Mouse (Mus musculus) kidney, embryonic 16.5 days (tissue): ENCODE results near the gene Fbxw7. TPM values are rescaled to one million over a fixed set of nuclear protein-coding genes. Genes with fewer than 3 reads are reported as not detected.
A peak's percentile ranks its signal among the peaks of the same experiment; 100 is the strongest.

ENCODE experiments used
- ATAC-seq: fragments of 200-750 bp; cut with Nextera tagmentation; 2 replicates; pipeline ENCODE4 v1.8.0; 2017; ENCODE audit warnings: moderate TSS enrichment; ENCODE audit not compliant: low FRiP score, low TSS enrichment
- H3K27ac ChIP-seq: fragments of 300-500 bp; sonication (generic); 2 replicates; pipeline ENCODE4 v1.5.1; 2014; ENCODE audit warnings: low read length
- H3K27me3 ChIP-seq: fragments of 300-500 bp; sonication (generic); 2 replicates; pipeline ENCODE4 v1.6.1; 2014; ENCODE audit warnings: low read length, control low read depth, mixed read lengths; ENCODE audit not compliant: insufficient read depth
- H3K36me3 ChIP-seq: fragments of 300-500 bp; sonication (generic); 2 replicates; pipeline ENCODE4 v1.6.1; 2014; ENCODE audit warnings: low read length, control low read depth, mixed read lengths; ENCODE audit not compliant: insufficient read depth
- H3K4me1 ChIP-seq: fragments of 300-500 bp; sonication (generic); 2 replicates; pipeline ENCODE4 v1.6.1; 2014; ENCODE audit warnings: low read length, control low read depth, mixed read lengths; ENCODE audit not compliant: insufficient read depth
- H3K4me2 ChIP-seq: fragments of 300-500 bp; sonication (generic); replicated peaks from 2 replicates; pipeline ENCODE4 v1.6.1; 2014; ENCODE audit warnings: low read depth, low read length
- H3K4me3 ChIP-seq: fragments of 300-500 bp; sonication (generic); 2 replicates; pipeline ENCODE4 v1.5.1; 2014; ENCODE audit warnings: mild to moderate bottlenecking, low read length
- H3K9ac ChIP-seq: fragments of 300-500 bp; sonication (generic); replicated peaks from 2 replicates; pipeline ENCODE4 v1.6.1; 2014; ENCODE audit warnings: low read length
- H3K9me3 ChIP-seq: fragments of 300-500 bp; sonication (generic); 2 replicates; pipeline ENCODE4 v1.6.1; 2016; ENCODE audit warnings: low read length, control low read depth
- WGBS: fragments of 180-500 bp; shearing (Covaris S2); extraction: QIAGEN DNeasy Blood & Tissue Kit; methylation state at CpG from one replicate; pipeline ENCODE4 v1.1.7; 2014; 5-methylcytosine and 5-hydroxymethylcytosine counted together
- polyA plus RNA-seq: library from polyadenylated mRNA; unstranded; fragments of >200 nt; fragmentation: Nextera tagmentation; extraction: Ambion mirVana; gene quantifications from 2 replicates; pipeline ENCODE4 v1.2.1, GENCODE M21; 2015

The Fbxw7 gene
- polyA plus RNA-seq = 8.7 and 8.8 TPM in 2 replicates

DNA sequence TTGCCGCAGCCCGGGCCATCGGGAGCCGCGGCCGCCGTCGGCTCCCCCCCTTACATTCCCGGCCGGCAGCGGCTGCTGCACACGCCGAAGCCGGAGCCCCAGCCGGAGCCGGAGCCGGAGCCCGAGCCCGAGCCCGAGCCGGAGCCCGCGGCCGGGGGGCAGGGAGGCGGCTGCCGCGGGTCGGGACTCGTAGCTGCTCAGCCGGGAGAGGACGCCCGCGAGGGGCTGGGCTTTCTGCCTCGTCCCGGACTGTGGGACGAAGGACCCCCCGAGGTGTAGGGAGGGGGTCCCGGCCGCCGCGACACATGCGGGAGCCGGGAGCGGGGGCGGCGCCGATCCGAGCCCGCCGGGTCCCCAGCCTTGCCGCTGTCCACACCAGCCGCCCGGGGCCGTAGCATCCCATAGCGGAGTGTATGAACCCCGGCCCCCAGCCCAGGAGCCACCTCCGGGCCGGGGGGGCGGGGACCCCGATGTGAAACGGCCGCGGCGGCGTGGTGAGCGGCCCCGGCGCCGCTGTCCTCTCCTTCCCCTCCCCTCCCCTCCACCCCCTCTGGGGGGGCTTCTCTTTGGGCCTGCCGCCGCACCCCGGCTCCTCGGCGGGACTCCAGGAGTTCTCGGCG is at the start of gene Fbxw7:
Gene Fbxw7 (plus strand): TSS at position 507 of the 620 bp plus-strand sequence.
- 1% methylated on average over 57 of the region's 76 CpGs for WGBS
- no peaks in the 10 kb centered on the region for H3K27me3 ChIP-seq
- no peaks in the 10 kb centered on the region for H3K36me3 ChIP-seq
- H3K4me3 ChIP-seq = peak within 1 kb of the TSS; percentile 98
- H3K27ac ChIP-seq = peak within 1 kb of the TSS; percentile 93
- no peaks in the 10 kb centered on the region for H3K9me3 ChIP-seq
- H3K9ac ChIP-seq = peak within 1 kb of the TSS; percentile 83
- H3K4me2 ChIP-seq = peak within 1 kb of the TSS; percentile 86
- peaks cover 14% of the 10 kb centered on the region for H3K4me1 ChIP-seq
- ATAC-seq = peak; percentile 69

DNA sequence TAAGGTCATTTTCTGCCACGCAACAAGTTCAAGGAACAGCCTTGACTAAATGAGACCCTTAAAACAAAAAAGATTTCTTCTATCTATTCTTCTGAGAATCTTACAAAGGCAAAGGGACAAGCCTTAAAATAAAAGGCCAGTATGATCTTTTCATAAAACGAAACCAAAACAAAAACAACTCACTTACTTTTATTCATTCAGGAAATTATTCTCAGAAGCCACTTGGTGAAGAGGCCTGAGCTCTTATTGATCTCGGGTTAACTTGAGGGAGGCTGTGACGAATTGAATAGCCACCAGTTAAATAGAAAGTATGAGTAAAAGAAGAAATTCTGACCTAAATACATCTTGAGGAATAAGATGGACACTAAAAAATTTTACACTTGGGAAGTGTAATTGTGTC is 46.1 kb upstream of the Fbxw7 start:
- H3K9me3 ChIP-seq = peaks cover 6% of the 10 kb centered on the region; the same call in 1 of the 2 replicates
- H3K4me2 ChIP-seq = no peak overlapping the region
- H3K4me1 ChIP-seq = no peaks in the 10 kb centered on the region
- no peaks in the 10 kb centered on the region for H3K36me3 ChIP-seq
- ATAC-seq = no peak
- no peaks in the 10 kb centered on the region for H3K27me3 ChIP-seq
- no peak overlapping the region for H3K9ac ChIP-seq
- WGBS = 89% methylated on average over 4 of the region's 4 CpGs
- no peak overlapping the region for H3K4me3 ChIP-seq
- no peak overlapping the region for H3K27ac ChIP-seq

DNA sequence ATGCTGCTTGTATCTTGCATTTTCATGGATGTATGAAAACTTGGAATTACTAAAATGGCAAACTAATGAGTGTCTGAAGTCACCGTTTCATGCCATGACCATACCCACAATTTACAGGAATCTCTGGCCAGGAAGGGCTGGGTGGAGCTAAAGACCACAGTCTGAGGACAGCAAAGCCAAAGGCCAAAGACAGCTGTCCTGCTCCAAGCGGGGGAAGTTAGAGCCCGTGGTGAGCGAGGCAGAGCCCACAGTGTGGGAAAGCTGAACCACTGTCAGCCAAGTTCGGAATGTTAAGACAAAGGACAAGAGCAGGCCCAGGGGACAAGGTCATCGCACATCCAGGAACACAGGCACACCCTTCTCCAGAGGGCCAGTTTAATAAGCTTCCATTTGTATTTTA is 45.7 kb upstream of the Fbxw7 start:
- H3K4me2 ChIP-seq = no peak overlapping the region
- WGBS = 66% methylated on average over 6 of the region's 6 CpGs
- H3K27me3 ChIP-seq = no peaks in the 10 kb centered on the region
- H3K36me3 ChIP-seq = no peaks in the 10 kb centered on the region
- ATAC-seq = no peak
- no peaks in the 10 kb centered on the region for H3K4me1 ChIP-seq
- H3K9me3 ChIP-seq = peaks cover 6% of the 10 kb centered on the region; the same call in 1 of the 2 replicates
- no peak overlapping the region for H3K9ac ChIP-seq
- no peak overlapping the region for H3K4me3 ChIP-seq
- no peak overlapping the region for H3K27ac ChIP-seq

GRCm38 (mm10) chr3:84770518-84770917 is 44.5 kb upstream of the Fbxw7 start:
- Histone ChIP-seq H3K4me1 (no peaks in the 10 kb centered on the region), H3K4me3 (no peak overlapping the region), H3K4me2 (no peak overlapping the region), H3K36me3 (no peaks in the 10 kb centered on the region), H3K9ac (no peak overlapping the region), H3K27me3 (no peaks in the 10 kb centered on the region), H3K9me3 (peaks cover 6% of the 10 kb centered on the region; the same call in 1 of the 2 replicates), H3K27ac (no peak overlapping the region)
- ATAC-seq = no peak
- WGBS = 92% methylated on average over 6 of the region's 6 CpGs

DNA sequence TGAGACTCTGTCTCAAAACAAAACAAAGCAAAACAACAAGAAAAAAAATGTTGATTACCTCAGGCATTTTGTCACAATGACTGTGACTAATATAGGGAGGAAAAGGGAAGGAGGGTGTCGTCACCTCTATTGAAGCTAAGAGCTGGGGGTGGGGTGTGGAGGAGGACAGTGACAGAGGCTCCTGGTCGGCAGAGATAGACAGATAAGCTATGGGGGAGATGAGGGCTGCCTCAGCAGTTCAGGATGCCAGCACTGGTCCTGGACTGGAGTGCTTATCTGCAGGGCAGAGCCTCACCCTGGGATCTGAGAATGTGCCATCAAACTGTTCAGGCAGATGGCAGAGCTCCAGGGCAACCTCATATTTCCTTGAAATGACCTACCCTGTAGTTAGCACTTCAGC is 43.1 kb upstream of the Fbxw7 start:
- no peak overlapping the region for H3K4me3 ChIP-seq
- no peaks in the 10 kb centered on the region for H3K36me3 ChIP-seq
- H3K4me2 ChIP-seq = no peak overlapping the region
- no peak overlapping the region for H3K9ac ChIP-seq
- WGBS = 41% methylated on average over 2 of the region's 2 CpGs
- no peaks in the 10 kb centered on the region for H3K4me1 ChIP-seq
- H3K27ac ChIP-seq = no peak overlapping the region
- ATAC-seq = no peak
- H3K9me3 ChIP-seq = peaks cover 6% of the 10 kb centered on the region; the same call in 1 of the 2 replicates
- no peaks in the 10 kb centered on the region for H3K27me3 ChIP-seq

- H3K9ac ChIP-seq = no peak overlapping the region
- no peaks in the 10 kb centered on the region for H3K9me3 ChIP-seq
- no peaks in the 10 kb centered on the region for H3K27me3 ChIP-seq
- H3K27ac ChIP-seq = no peak overlapping the region
- H3K4me1 ChIP-seq = no peaks in the 10 kb centered on the region
- H3K4me2 ChIP-seq = no peak overlapping the region
- no peak for ATAC-seq
- no peak overlapping the region for H3K4me3 ChIP-seq
- H3K36me3 ChIP-seq = no peaks in the 10 kb centered on the region
- 27% methylated on average over 8 of the region's 8 CpGs for WGBS
Measured at GRCm38 (mm10) chr3:84774246-84775066, 40.6 kb upstream of the Fbxw7 start.

- no peaks in the 10 kb centered on the region for H3K9me3 ChIP-seq
- 69% methylated on average over 6 of the region's 6 CpGs for WGBS
- ATAC-seq = no peak
Measured at GRCm38 (mm10) chr3:84775067-84775423, 40.0 kb upstream of the Fbxw7 start.

DNA sequence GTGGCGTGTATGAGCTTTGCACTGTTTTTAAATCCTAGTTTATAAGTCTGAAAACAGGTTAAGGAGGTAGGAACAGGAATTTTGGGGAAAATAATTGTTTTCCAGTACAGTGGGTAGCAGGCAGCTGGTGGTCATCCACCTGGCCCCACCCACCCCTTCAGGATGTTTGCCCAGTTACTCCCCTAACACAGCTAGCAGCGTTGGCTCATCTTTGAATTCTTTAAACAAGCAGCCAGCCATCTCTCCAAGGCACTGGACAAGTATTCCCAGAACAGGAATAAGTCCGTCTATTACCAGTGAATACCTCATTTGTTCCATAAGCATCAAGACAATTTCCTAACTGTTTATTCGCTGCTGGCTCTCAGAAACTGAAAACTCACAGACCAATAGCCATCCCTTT is 39.5 kb upstream of the Fbxw7 start:
- H3K27ac ChIP-seq = no peak overlapping the region

More at GRCm38 (mm10) chr3:84775067-84775423, 40.0 kb upstream of the Fbxw7 start:
- Histone ChIP-seq H3K36me3 (no peaks in the 10 kb centered on the region), H3K9ac (no peak overlapping the region), H3K27ac (no peak overlapping the region), H3K4me1 (no peaks in the 10 kb centered on the region), H3K27me3 (no peaks in the 10 kb centered on the region), H3K4me3 (no peak overlapping the region), H3K4me2 (no peak overlapping the region)

GRCm38 (mm10) chr3:84776084-84776483 is 39.0 kb upstream of the Fbxw7 start:
- no peaks in the 10 kb centered on the region for H3K27me3 ChIP-seq
- H3K36me3 ChIP-seq = no peaks in the 10 kb centered on the region
- H3K9me3 ChIP-seq = no peaks in the 10 kb centered on the region
- H3K9ac ChIP-seq = no peak overlapping the region
- no peak overlapping the region for H3K4me2 ChIP-seq
- ATAC-seq = no peak
- no peak overlapping the region for H3K4me3 ChIP-seq
- H3K27ac ChIP-seq = no peak overlapping the region
- 79% methylated on average over 1 of the region's 1 CpGs for WGBS
- H3K4me1 ChIP-seq = no peaks in the 10 kb centered on the region

More for the DNA sequence above, 39.5 kb upstream of the Fbxw7 start:
- Histone ChIP-seq H3K9ac (no peak overlapping the region), H3K4me1 (no peaks in the 10 kb centered on the region), H3K4me2 (no peak overlapping the region), H3K36me3 (no peaks in the 10 kb centered on the region), H3K4me3 (no peak overlapping the region), H3K9me3 (no peaks in the 10 kb centered on the region), H3K27me3 (no peaks in the 10 kb centered on the region)
- ATAC-seq = no peak
- 64% methylated on average over 4 of the region's 4 CpGs for WGBS

DNA sequence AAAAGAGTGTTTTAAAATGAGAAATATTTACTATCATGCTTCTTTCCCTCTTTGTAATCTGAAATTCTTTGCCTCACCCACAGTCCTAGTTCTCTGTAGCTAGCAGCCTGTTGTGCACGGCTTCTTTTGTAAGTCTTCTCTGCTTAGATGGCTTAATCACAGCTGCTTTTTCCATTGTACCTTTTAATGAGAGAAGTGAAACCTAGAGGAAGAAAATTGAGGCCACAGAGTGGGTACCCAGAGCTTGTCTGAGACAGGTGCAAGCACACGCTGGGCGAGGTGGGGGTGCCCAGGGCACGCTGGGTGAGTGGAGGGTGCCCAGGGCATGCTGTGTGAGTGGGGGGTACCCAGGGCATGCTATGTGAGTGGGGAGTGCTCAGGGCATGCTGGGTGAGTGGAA is 27.2 kb upstream of the Fbxw7 start:
- 89% methylated on average over 4 of the region's 4 CpGs for WGBS
- Histone ChIP-seq H3K9ac (no peak overlapping the region), H3K4me1 (no peaks in the 10 kb centered on the region), H3K4me3 (no peak overlapping the region), H3K27me3 (no peaks in the 10 kb centered on the region), H3K4me2 (no peak overlapping the region), H3K27ac (no peak overlapping the region), H3K9me3 (peaks cover 3% of the 10 kb centered on the region), H3K36me3 (no peaks in the 10 kb centered on the region)
- ATAC-seq = no peak
